Mouse (Mus musculus): ENCODE data around the gene Zbtb38. TPM values are rescaled to one million over a fixed set of nuclear protein-coding genes. Genes with fewer than 3 reads are reported as not detected.

Zbtb38 gene
- polyA plus RNA-seq, 1 experiment from 2014 or later = 12.6 TPM

GRCm38 (mm10) chr9:96705576-96706285 lies 46.9 kb downstream of the Zbtb38 start:
- Histone ChIP-seq H3K9me3 (ENCODE audit: control insufficient read depth, low read length) (no peaks in the 10 kb centered on the region), H3K27ac (ENCODE audit: low read depth, low read length) (no peak overlapping the region), H3K4me3 (ENCODE audit: low read depth, low read length) (no peak overlapping the region), H3K4me1 (ENCODE audit: control insufficient read depth, insufficient read depth, low read length) (no peaks in the 10 kb centered on the region), H3K36me3 (ENCODE audit: control insufficient read depth, insufficient read depth, low read length) (no peaks in the 10 kb centered on the region), H3K9ac (ENCODE audit: low read length) (no peak overlapping the region), H3K4me2 (ENCODE audit: low read depth) (no peak overlapping the region), H3K27me3 (ENCODE audit: control insufficient read depth, insufficient read depth, low read length) (no peaks in the 10 kb centered on the region)
- ATAC-seq (ENCODE audit: insufficient read depth, low FRiP score, low TSS enrichment) (no peak), DNase-seq (ENCODE audit: low spot score) (peak; percentile 57)
- WGBS = 56% methylated on average over 11 of the region's 11 CpGs

GRCm38 (mm10) chr9:96704935-96705334 lies 47.7 kb downstream of the Zbtb38 start:
- ATAC-seq (ENCODE audit: insufficient read depth, low FRiP score, low TSS enrichment) (no peak), DNase-seq (ENCODE audit: low spot score) (no peak)
- Histone ChIP-seq H3K27ac (ENCODE audit: low read depth, low read length) (no peak overlapping the region), H3K9ac (ENCODE audit: low read length) (no peak overlapping the region), H3K4me1 (ENCODE audit: control insufficient read depth, insufficient read depth, low read length) (no peaks in the 10 kb centered on the region), H3K4me2 (ENCODE audit: low read depth) (no peak overlapping the region), H3K9me3 (ENCODE audit: control insufficient read depth, low read length) (no peaks in the 10 kb centered on the region), H3K4me3 (ENCODE audit: low read depth, low read length) (no peak overlapping the region), H3K27me3 (ENCODE audit: control insufficient read depth, insufficient read depth, low read length) (no peaks in the 10 kb centered on the region), H3K36me3 (ENCODE audit: control insufficient read depth, insufficient read depth, low read length) (no peaks in the 10 kb centered on the region)
- 92% methylated on average over 9 of the region's 9 CpGs for WGBS

- Histone ChIP-seq H3K4me2 (ENCODE audit: low read depth) (no peak overlapping the region), H3K27ac (ENCODE audit: low read depth, low read length) (no peak overlapping the region), H3K4me3 (ENCODE audit: low read depth, low read length) (no peak overlapping the region), H3K4me1 (ENCODE audit: control insufficient read depth, insufficient read depth, low read length) (no peaks in the 10 kb centered on the region), H3K9ac (ENCODE audit: low read length) (no peak overlapping the region), H3K27me3 (ENCODE audit: control insufficient read depth, insufficient read depth, low read length) (no peaks in the 10 kb centered on the region), H3K9me3 (ENCODE audit: control insufficient read depth, low read length) (no peaks in the 10 kb centered on the region), H3K36me3 (ENCODE audit: control insufficient read depth, insufficient read depth, low read length) (no peaks in the 10 kb centered on the region)
- ATAC-seq (ENCODE audit: insufficient read depth, low FRiP score, low TSS enrichment) = no peak
- DNase-seq (ENCODE audit: low spot score) = no peak
- WGBS = 90% methylated on average over 10 of the region's 10 CpGs
Measured at GRCm38 (mm10) chr9:96701891-96702290, 50.7 kb downstream of the Zbtb38 start.

GRCm38 (mm10) chr9:96699276-96700035 lies 53.2 kb downstream of the Zbtb38 start:
- Histone ChIP-seq H3K36me3 (ENCODE audit: control insufficient read depth, insufficient read depth, low read length) (no peaks in the 10 kb centered on the region), H3K4me3 (ENCODE audit: low read depth, low read length) (no peak overlapping the region), H3K27me3 (ENCODE audit: control insufficient read depth, insufficient read depth, low read length) (no peaks in the 10 kb centered on the region), H3K4me1 (ENCODE audit: control insufficient read depth, insufficient read depth, low read length) (no peaks in the 10 kb centered on the region), H3K4me2 (ENCODE audit: low read depth) (no peak overlapping the region), H3K9ac (ENCODE audit: low read length) (no peak overlapping the region), H3K27ac (ENCODE audit: low read depth, low read length) (no peak overlapping the region), H3K9me3 (ENCODE audit: control insufficient read depth, low read length) (no peaks in the 10 kb centered on the region)
- no peak for ATAC-seq (ENCODE audit: insufficient read depth, low FRiP score, low TSS enrichment)
- 96% methylated on average over 6 of the region's 6 CpGs for WGBS
- no peak for DNase-seq (ENCODE audit: low spot score)

GRCm38 (mm10) chr9:96696788-96697492 lies 55.7 kb downstream of the Zbtb38 start:
- H3K4me3 ChIP-seq (ENCODE audit: low read depth, low read length) = no peak overlapping the region
- no peaks in the 10 kb centered on the region for H3K27me3 ChIP-seq (ENCODE audit: control insufficient read depth, insufficient read depth, low read length)
- no peaks in the 10 kb centered on the region for H3K9me3 ChIP-seq (ENCODE audit: control insufficient read depth, low read length)
- no peak overlapping the region for H3K9ac ChIP-seq (ENCODE audit: low read length)
- no peak overlapping the region for H3K4me2 ChIP-seq (ENCODE audit: low read depth)
- WGBS = 88% methylated on average over 14 of the region's 14 CpGs
- no peaks in the 10 kb centered on the region for H3K36me3 ChIP-seq (ENCODE audit: control insufficient read depth, insufficient read depth, low read length)
- ATAC-seq (ENCODE audit: insufficient read depth, low FRiP score, low TSS enrichment) = no peak
- no peak overlapping the region for H3K27ac ChIP-seq (ENCODE audit: low read depth, low read length)
- no peaks in the 10 kb centered on the region for H3K4me1 ChIP-seq (ENCODE audit: control insufficient read depth, insufficient read depth, low read length)
- no peak for DNase-seq (ENCODE audit: low spot score)

- Histone ChIP-seq H3K36me3 (ENCODE audit: control insufficient read depth, insufficient read depth, low read length) (no peaks in the 10 kb centered on the region), H3K27ac (ENCODE audit: low read depth, low read length) (no peak overlapping the region), H3K9ac (ENCODE audit: low read length) (no peak overlapping the region), H3K4me1 (ENCODE audit: control insufficient read depth, insufficient read depth, low read length) (no peaks in the 10 kb centered on the region), H3K4me3 (ENCODE audit: low read depth, low read length) (no peak overlapping the region), H3K27me3 (ENCODE audit: control insufficient read depth, insufficient read depth, low read length) (no peaks in the 10 kb centered on the region), H3K9me3 (ENCODE audit: control insufficient read depth, low read length) (no peaks in the 10 kb centered on the region), H3K4me2 (ENCODE audit: low read depth) (no peak overlapping the region)
- 85% methylated on average over 12 of the region's 12 CpGs for WGBS
- ATAC-seq (ENCODE audit: insufficient read depth, low FRiP score, low TSS enrichment) (no peak), DNase-seq (ENCODE audit: low spot score) (no peak)
Measured at GRCm38 (mm10) chr9:96696141-96696561, 56.5 kb downstream of the Zbtb38 start.

- Histone ChIP-seq H3K4me1 (ENCODE audit: control insufficient read depth, insufficient read depth, low read length) (no peaks in the 10 kb centered on the region), H3K27ac (ENCODE audit: low read depth, low read length) (no peak overlapping the region), H3K9ac (ENCODE audit: low read length) (no peak overlapping the region), H3K9me3 (ENCODE audit: control insufficient read depth, low read length) (no peaks in the 10 kb centered on the region), H3K27me3 (ENCODE audit: control insufficient read depth, insufficient read depth, low read length) (no peaks in the 10 kb centered on the region), H3K4me3 (ENCODE audit: low read depth, low read length) (no peak overlapping the region), H3K36me3 (ENCODE audit: control insufficient read depth, insufficient read depth, low read length) (no peaks in the 10 kb centered on the region), H3K4me2 (ENCODE audit: low read depth) (no peak overlapping the region)
- DNase-seq (ENCODE audit: low spot score) (no peak), ATAC-seq (ENCODE audit: insufficient read depth, low FRiP score, low TSS enrichment) (no peak)
- WGBS = 68% methylated on average over 4 of the region's 4 CpGs
Measured at GRCm38 (mm10) chr9:96690461-96690863, 62.2 kb downstream of the Zbtb38 start.

- 87% methylated on average over 4 of the region's 4 CpGs for WGBS
- ATAC-seq (ENCODE audit: insufficient read depth, low FRiP score, low TSS enrichment) = no peak
- H3K9ac ChIP-seq (ENCODE audit: low read length) = no peak overlapping the region
- no peak overlapping the region for H3K27ac ChIP-seq (ENCODE audit: low read depth, low read length)
- DNase-seq (ENCODE audit: low spot score) = no peak
- no peaks in the 10 kb centered on the region for H3K9me3 ChIP-seq (ENCODE audit: control insufficient read depth, low read length)
- H3K4me1 ChIP-seq (ENCODE audit: control insufficient read depth, insufficient read depth, low read length) = no peaks in the 10 kb centered on the region
- no peaks in the 10 kb centered on the region for H3K36me3 ChIP-seq (ENCODE audit: control insufficient read depth, insufficient read depth, low read length)
- no peaks in the 10 kb centered on the region for H3K27me3 ChIP-seq (ENCODE audit: control insufficient read depth, insufficient read depth, low read length)
- H3K4me3 ChIP-seq (ENCODE audit: low read depth, low read length) = no peak overlapping the region
- no peak overlapping the region for H3K4me2 ChIP-seq (ENCODE audit: low read depth)
Measured at GRCm38 (mm10) chr9:96689076-96689475, 63.6 kb downstream of the Zbtb38 start.
